Mouse (Mus musculus) T-helper 2 cell (primary cell): Measurements from ENCODE around the gene Cd300c.
"Not testable (repeated sequence)": the region's sequence is repeated elsewhere in the genome, so short reads cannot be mapped to it uniquely, and the experiment has no call there.

Source experiments
- in situ Hi-C: fragments of 300-600 bp; cut with MboI, MseI; formaldehyde crosslinking; loops from one replicate; pipeline ENCODE4 v1.15.1; 2025; ENCODE audit warnings: high pct_unique_total_duplicates

The Cd300c gene

GRCm38 (mm10) chr11:114968752-114969207 is at the start of gene Cd300c:
Cd300c (minus strand) TSS chr11:114969157.
- in situ Hi-C loops: no loop called here

- in situ Hi-C loops: not testable (repeated sequence)
Measured at GRCm38 (mm10) chr11:115016093-115016492, 47.1 kb upstream of the Cd300c start, which contains the start of gene Cd300ld2. Cd300ld2 (minus strand) TSS chr11:115016193.

GRCm38 (mm10) chr11:115004070-115004469 is 35.1 kb upstream of the Cd300c start:
- in situ Hi-C loops: loop anchor here (5.0 kb wide), 1 partner anchor 33 kb away; the partner anchor contains the start of gene Cd300ld5

- in situ Hi-C loops: loop anchor here (5.0 kb wide), 1 partner anchor 36 kb away; the partner anchor contains the start of gene Cd300ld5
Measured at GRCm38 (mm10) chr11:115001474-115002040, 32.6 kb upstream of the Cd300c start, which contains the start of gene Cd300c2. Cd300c2 (minus strand) TSS chr11:115001880.

- in situ Hi-C loops: no loop called here
Measured at GRCm38 (mm10) chr11:114989793-114990192, 20.8 kb upstream of the Cd300c start, which contains the start of gene Cd300ld. Cd300ld (minus strand) TSS chr11:114989922.

GRCm38 (mm10) chr11:114981866-114982265 is 12.9 kb upstream of the Cd300c start:
- in situ Hi-C loops: no loop called here

- in situ Hi-C loops: no loop called here
Measured at GRCm38 (mm10) chr11:114972726-114973125, 3.8 kb upstream of the Cd300c start.

GRCm38 (mm10) chr11:114965182-114965828 is 3.7 kb downstream of the Cd300c start:
- in situ Hi-C loops: no loop called here

- in situ Hi-C loops: no loop called here
Measured at GRCm38 (mm10) chr11:114960369-114960768, 8.6 kb downstream of the Cd300c start.

GRCm38 (mm10) chr11:114934144-114934543 is 34.8 kb downstream of the Cd300c start, which contains the start of gene Cd300lb:
Cd300lb (minus strand) TSS chr11:114934386.
- in situ Hi-C loops: no loop called here

GRCm38 (mm10) chr11:114933591-114933990 is 35.4 kb downstream of the Cd300c start:
- in situ Hi-C loops: no loop called here

- in situ Hi-C loops: no loop called here
Measured at GRCm38 (mm10) chr11:114931041-114931440, 37.9 kb downstream of the Cd300c start.

- in situ Hi-C loops: no loop called here
Measured at GRCm38 (mm10) chr11:114929581-114929980, 39.4 kb downstream of the Cd300c start.

GRCm38 (mm10) chr11:114923961-114924360 is 45.0 kb downstream of the Cd300c start:
- in situ Hi-C loops: no loop called here

GRCm38 (mm10) chr11:114922439-114922838 is 46.5 kb downstream of the Cd300c start:
- in situ Hi-C loops: no loop called here

- in situ Hi-C loops: loop anchor here (10.0 kb wide), 1 partner anchor 102 kb away; no protein-coding TSS in a partner anchor
Measured at GRCm38 (mm10) chr11:114917120-114917519, 51.8 kb downstream of the Cd300c start.

- in situ Hi-C loops: loop anchor here (10.0 kb wide), 1 partner anchor 100 kb away; no protein-coding TSS in a partner anchor
Measured at GRCm38 (mm10) chr11:114914978-114915377, 54.0 kb downstream of the Cd300c start.

- in situ Hi-C loops: loop anchor here (10.0 kb wide), 1 partner anchor 98 kb away; no protein-coding TSS in a partner anchor
Measured at GRCm38 (mm10) chr11:114912847-114913246, 56.1 kb downstream of the Cd300c start.

- in situ Hi-C loops: not testable (repeated sequence)
Measured at GRCm38 (mm10) chr11:114909538-114909937, 59.4 kb downstream of the Cd300c start.

- in situ Hi-C loops: no loop called here
Measured at GRCm38 (mm10) chr11:114908086-114908485, 60.9 kb downstream of the Cd300c start.

- in situ Hi-C loops: no loop called here
Measured at GRCm38 (mm10) chr11:114907567-114907966, 61.4 kb downstream of the Cd300c start.
